Mouse (Mus musculus): ENCODE data around the gene Mtm1.
"Not testable (repeated sequence)": the region's sequence is repeated elsewhere in the genome, so short reads cannot be mapped to it uniquely, and the experiment has no call there.

The Mtm1 gene

GRCm38 (mm10) chrX:71285473-71285872 lies 74.9 kb downstream of the Mtm1 start:
- no peak for DNase-seq (ENCODE audit: inconsistent ontology term)

GRCm38 (mm10) chrX:71287088-71287487 lies 76.5 kb downstream of the Mtm1 start:
- no peak for DNase-seq (ENCODE audit: inconsistent ontology term)

- DNase-seq (ENCODE audit: inconsistent ontology term), result no peak
These were observed 83.6 kb downstream of the Mtm1 start for GRCm38 (mm10) chrX:71294191-71294590.

- DNase-seq (ENCODE audit: inconsistent ontology term), result no peak
These were observed 85.4 kb downstream of the Mtm1 start for GRCm38 (mm10) chrX:71296005-71296404.

GRCm38 (mm10) chrX:71302148-71302547 lies 91.6 kb downstream of the Mtm1 start:
- DNase-seq (ENCODE audit: inconsistent ontology term), result no peak

GRCm38 (mm10) chrX:71311229-71311628 lies 100.7 kb downstream of the Mtm1 start:
- DNase-seq (ENCODE audit: inconsistent ontology term), result peak; percentile 17

GRCm38 (mm10) chrX:71314380-71314779 lies 103.8 kb downstream of the Mtm1 start:
- DNase-seq (ENCODE audit: inconsistent ontology term), result no peak

GRCm38 (mm10) chrX:71352033-71352432 lies 141.5 kb downstream of the Mtm1 start:
- DNase-seq (ENCODE audit: inconsistent ontology term), result no peak

GRCm38 (mm10) chrX:71355331-71355730 lies 144.8 kb downstream of the Mtm1 start:
- DNase-seq (ENCODE audit: inconsistent ontology term), result no peak

GRCm38 (mm10) chrX:71361793-71362192 lies 151.2 kb downstream of the Mtm1 start:
- DNase-seq (ENCODE audit: inconsistent ontology term), result not testable (repeated sequence)

GRCm38 (mm10) chrX:71364062-71364461 lies 153.5 kb downstream of the Mtm1 start:
- DNase-seq (ENCODE audit: inconsistent ontology term), result no peak

GRCm38 (mm10) chrX:71364554-71364991 lies 154.0 kb downstream of the Mtm1 start, which contains the start of gene Mtmr1:
Gene Mtmr1 (plus strand): TSS chrX:71364760.
- DNase-seq (ENCODE audit: inconsistent ontology term), result peak; percentile 85

- peak; percentile 53 for DNase-seq (ENCODE audit: inconsistent ontology term)
These were observed 154.4 kb downstream of the Mtm1 start for GRCm38 (mm10) chrX:71365011-71365410.

Measured in Muller cell, postnatal 12 days (primary cell).